Mouse (Mus musculus): Measurements from ENCODE around the gene Psma6. TPM values are rescaled to one million over a fixed set of nuclear protein-coding genes. Genes with fewer than 3 reads are reported as not detected.
A peak's percentile ranks its signal among the peaks of the same experiment; 100 is the strongest.

Psma6 gene
- total and polyA plus RNA-seq, 3 experiments: 70.9 to 163 (median 140) TPM

- 22% methylated on average over 4 of the region's 4 CpGs for WGBS
Measured at GRCm38 (mm10) chr12:55354904-55355303, 29.1 kb upstream of the Psma6 start.

GRCm38 (mm10) chr12:55357303-55357702 lies 26.7 kb upstream of the Psma6 start:
- H3K4me3 ChIP-seq: no peak overlapping the region
- DNase-seq: no peak
- intact Hi-C loops (cut with DNase I): loop anchor here (5.0 kb wide), 1 partner anchor 80 kb away; no protein-coding TSS in a partner anchor
- H3K9ac ChIP-seq (ENCODE audit: low read depth, low read length): no peak overlapping the region
- 36% methylated on average over 1 of the region's 1 CpGs for WGBS
- TF ChIP-seq EP300 (IDR thresholded peaks at IDR 0.05; ENCODE audit: insufficient read depth, low read depth, low read length): no peak
- no peak for TF ChIP-seq POLR2A (IDR thresholded peaks at IDR 0.05; ENCODE audit: insufficient read depth, low read depth, low read length)
- TF ChIP-seq CTCF (IDR thresholded peaks at IDR 0.05): no peak
- no peak overlapping the region for H3K27ac ChIP-seq
- H3K79me2 ChIP-seq (replicated peaks; ENCODE audit: control insufficient read depth, insufficient read depth, low read length): no peaks in the 10 kb centered on the region; the same call in 1 of the 2 replicates
- H3K4me1 ChIP-seq (ENCODE audit: control insufficient read depth, insufficient read depth, low read length): no peaks in the 10 kb centered on the region
- no peaks in the 10 kb centered on the region for H3K36me3 ChIP-seq (ENCODE audit: control insufficient read depth, insufficient read depth, low read length)
- no peaks in the 10 kb centered on the region for H3K27me3 ChIP-seq (ENCODE audit: control insufficient read depth, insufficient read depth, low read length)

More at GRCm38 (mm10) chr12:55354904-55355303, 29.1 kb upstream of the Psma6 start:
- H3K4me1 ChIP-seq (ENCODE audit: control insufficient read depth, insufficient read depth, low read length): no peaks in the 10 kb centered on the region
- peaks cover under 1% of the 10 kb centered on the region; the same call in 1 of the 2 replicates for H3K79me2 ChIP-seq (replicated peaks; ENCODE audit: control insufficient read depth, insufficient read depth, low read length)
- H3K36me3 ChIP-seq (ENCODE audit: control insufficient read depth, insufficient read depth, low read length): no peaks in the 10 kb centered on the region
- no peak overlapping the region for H3K9ac ChIP-seq (ENCODE audit: low read depth, low read length)
- intact Hi-C loops (cut with DNase I): loop anchor here (1.0 to 5.0 kb wide), 4 partner anchors 38 to 144 kb away; no protein-coding TSS in a partner anchor
- H3K27ac ChIP-seq: no peak overlapping the region
- peak in 1 of 2 experiments; percentile 13 for DNase-seq
- no peaks in the 10 kb centered on the region for H3K27me3 ChIP-seq (ENCODE audit: control insufficient read depth, insufficient read depth, low read length)
- TF ChIP-seq POLR2A (IDR thresholded peaks at IDR 0.05; ENCODE audit: insufficient read depth, low read depth, low read length) (no peak), CTCF (IDR thresholded peaks at IDR 0.05) (peak; percentile 83)
- no peak overlapping the region for H3K4me3 ChIP-seq

GRCm38 (mm10) chr12:55360929-55361328 lies 23.1 kb upstream of the Psma6 start:
- H3K9ac ChIP-seq (ENCODE audit: low read depth, low read length): no peak overlapping the region
- intact Hi-C loops (cut with DNase I): no loop called here

GRCm38 (mm10) chr12:55365083-55365482 lies 18.9 kb upstream of the Psma6 start:
- no peak for DNase-seq
- H3K79me2 ChIP-seq (replicated peaks; ENCODE audit: control insufficient read depth, insufficient read depth, low read length): no peaks in the 10 kb centered on the region
- H3K4me1 ChIP-seq (ENCODE audit: control insufficient read depth, insufficient read depth, low read length): no peaks in the 10 kb centered on the region
- no peak overlapping the region for H3K27ac ChIP-seq
- intact Hi-C loops (cut with DNase I): no loop called here
- no peaks in the 10 kb centered on the region for H3K27me3 ChIP-seq (ENCODE audit: control insufficient read depth, insufficient read depth, low read length)
- WGBS: 33% methylated on average over 2 of the region's 2 CpGs
- no peak overlapping the region for H3K4me3 ChIP-seq
- H3K9ac ChIP-seq (ENCODE audit: low read depth, low read length): no peak overlapping the region
- H3K36me3 ChIP-seq (ENCODE audit: control insufficient read depth, insufficient read depth, low read length): no peaks in the 10 kb centered on the region
- no peak for TF ChIP-seq POLR2A (IDR thresholded peaks at IDR 0.05; ENCODE audit: insufficient read depth, low read depth, low read length)
- TF ChIP-seq CTCF (IDR thresholded peaks at IDR 0.05): no peak
- TF ChIP-seq EP300 (IDR thresholded peaks at IDR 0.05; ENCODE audit: insufficient read depth, low read depth, low read length): no peak

More at GRCm38 (mm10) chr12:55360929-55361328, 23.1 kb upstream of the Psma6 start:
- no peaks in the 10 kb centered on the region for H3K36me3 ChIP-seq (ENCODE audit: control insufficient read depth, insufficient read depth, low read length)
- no peak overlapping the region for H3K4me3 ChIP-seq
- H3K27ac ChIP-seq: no peak overlapping the region
- 48% methylated on average over 5 of the region's 5 CpGs for WGBS
- H3K79me2 ChIP-seq (replicated peaks; ENCODE audit: control insufficient read depth, insufficient read depth, low read length): no peaks in the 10 kb centered on the region
- no peaks in the 10 kb centered on the region for H3K4me1 ChIP-seq (ENCODE audit: control insufficient read depth, insufficient read depth, low read length)
- TF ChIP-seq EP300 (IDR thresholded peaks at IDR 0.05; ENCODE audit: insufficient read depth, low read depth, low read length) (no peak), CTCF (IDR thresholded peaks at IDR 0.05) (no peak)
- H3K27me3 ChIP-seq (ENCODE audit: control insufficient read depth, insufficient read depth, low read length): no peaks in the 10 kb centered on the region
- peak in 1 of 2 experiments; percentile 17 for DNase-seq

- Histone ChIP-seq H3K27ac (no peak overlapping the region), H3K79me2 (replicated peaks; ENCODE audit: control insufficient read depth, insufficient read depth, low read length) (no peaks in the 10 kb centered on the region), H3K9ac (ENCODE audit: low read depth, low read length) (no peak overlapping the region), H3K4me3 (no peak overlapping the region), H3K27me3 (ENCODE audit: control insufficient read depth, insufficient read depth, low read length) (no peaks in the 10 kb centered on the region), H3K4me1 (ENCODE audit: control insufficient read depth, insufficient read depth, low read length) (no peaks in the 10 kb centered on the region; the same call in 1 of the 2 replicates), H3K36me3 (ENCODE audit: control insufficient read depth, insufficient read depth, low read length) (no peaks in the 10 kb centered on the region)
- no peak for DNase-seq
- WGBS: 74% methylated on average over 3 of the region's 3 CpGs
- TF ChIP-seq CTCF (IDR thresholded peaks at IDR 0.05) (peak; percentile 72), POLR2A (IDR thresholded peaks at IDR 0.05; ENCODE audit: insufficient read depth, low read depth, low read length) (no peak)
- intact Hi-C loops (cut with DNase I): loop anchor here (2.0 kb wide), 1 partner anchor 124 kb away; no protein-coding TSS in a partner anchor
Measured at GRCm38 (mm10) chr12:55372424-55373055, 11.5 kb upstream of the Psma6 start.

GRCm38 (mm10) chr12:55376956-55377609 lies 6.9 kb upstream of the Psma6 start:
- 0 out of 2 replicates have a peak, but pooled peaks have one; percentile 9 for TF ChIP-seq EP300 (IDR thresholded peaks at IDR 0.05; ENCODE audit: insufficient read depth, low read depth, low read length)
- no peak for TF ChIP-seq CTCF (IDR thresholded peaks at IDR 0.05)
- 0 out of 2 replicates have a peak, but pooled peaks have one; percentile 16 for TF ChIP-seq POLR2A (IDR thresholded peaks at IDR 0.05; ENCODE audit: insufficient read depth, low read depth, low read length)
- Histone ChIP-seq H3K27ac (peak overlapping the region; percentile 47; the same call in 1 of the 2 replicates), H3K9ac (ENCODE audit: low read depth, low read length) (no peak overlapping the region), H3K4me1 (ENCODE audit: control insufficient read depth, insufficient read depth, low read length) (no peaks in the 10 kb centered on the region; the same call in 1 of the 2 replicates), H3K4me3 (no peak overlapping the region), H3K36me3 (ENCODE audit: control insufficient read depth, insufficient read depth, low read length) (no peaks in the 10 kb centered on the region), H3K27me3 (ENCODE audit: control insufficient read depth, insufficient read depth, low read length) (no peaks in the 10 kb centered on the region), H3K79me2 (replicated peaks; ENCODE audit: control insufficient read depth, insufficient read depth, low read length) (no peaks in the 10 kb centered on the region)
- WGBS: 80% methylated on average over 16 of the region's 16 CpGs
- intact Hi-C loops (cut with DNase I): no loop called here
- DNase-seq: no peak
